Mouse (Mus musculus) liver, embryonic 13.5 days (tissue): Measurements from ENCODE around the gene Acvr1b. TPM values are rescaled to one million over a fixed set of nuclear protein-coding genes. Genes with fewer than 3 reads are reported as not detected.

Experiments
- ATAC-seq: fragments of 200-750 bp; cut with Nextera tagmentation; 2 replicates; pipeline ENCODE4 v1.8.0; 2017; ENCODE audit warnings: low read depth, mild to moderate bottlenecking, moderate number of reproducible peaks, moderate library complexity
- DNase-seq: peaks from one replicate; pipeline ENCODE4 v3.0.0; 2022
- H3K27ac ChIP-seq: fragments of 300-500 bp; sonication (generic); 2 replicates; pipeline ENCODE4 v1.5.1; 2015; ENCODE audit warnings: moderate library complexity, mild to moderate bottlenecking, inconsistent platforms
- H3K27me3 ChIP-seq: fragments of 300-500 bp; sonication (generic); 2 replicates; pipeline ENCODE4 v1.6.1; 2015; ENCODE audit warnings: mild to moderate bottlenecking, inconsistent platforms
- H3K36me3 ChIP-seq: fragments of 300-500 bp; sonication (generic); 2 replicates; pipeline ENCODE4 v1.6.1; 2015; ENCODE audit warnings: mild to moderate bottlenecking, inconsistent platforms
- H3K4me1 ChIP-seq: fragments of 300-500 bp; sonication (generic); replicated peaks from 2 replicates; pipeline ENCODE4 v1.6.1; 2015; ENCODE audit warnings: inconsistent platforms
- H3K4me2 ChIP-seq: fragments of 300-500 bp; sonication (generic); 2 replicates; pipeline ENCODE4 v1.6.1; 2015; ENCODE audit warnings: inconsistent platforms, mild to moderate bottlenecking, moderate library complexity
- H3K4me3 ChIP-seq: fragments of 300-500 bp; sonication (generic); replicated peaks from 2 replicates; pipeline ENCODE4 v1.5.1; 2015; ENCODE audit warnings: mild to moderate bottlenecking, inconsistent platforms
- H3K9ac ChIP-seq: fragments of 300-500 bp; sonication (generic); 2 replicates; pipeline ENCODE4 v1.6.1; 2015; ENCODE audit warnings: mild to moderate bottlenecking, inconsistent platforms
- H3K9me3 ChIP-seq: fragments of 300-500 bp; sonication (generic); replicated peaks from 2 replicates; pipeline ENCODE4 v1.6.1; 2016; ENCODE audit warnings: inconsistent platforms
- WGBS: fragments of 180-500 bp; shearing (Covaris S2); methylation state at CpG from one replicate; pipeline ENCODE4 v1.1.7; 2015; ENCODE audit not compliant: insufficient replicate concordance; 5-methylcytosine and 5-hydroxymethylcytosine counted together
- polyA plus RNA-seq: library from polyadenylated mRNA; unstranded; fragments of >200 nt; fragmentation: Nextera tagmentation; extraction: Ambion mirVana; gene quantifications from 2 replicates; pipeline ENCODE4 v1.2.1, GENCODE M21; 2015

Acvr1b gene
- polyA plus RNA-seq, 1 experiment from 2014 or later: 1.0 TPM

GRCm38 (mm10) chr15:101222897-101223482 is 49.1 kb downstream of the Acvr1b start:
- no peak overlapping the region for H3K9ac ChIP-seq
- no peak for ATAC-seq
- WGBS: 26% methylated on average over 13 of the region's 13 CpGs
- H3K9me3 ChIP-seq: no peaks in the 10 kb centered on the region
- H3K36me3 ChIP-seq: no peaks in the 10 kb centered on the region
- no peak overlapping the region for H3K4me2 ChIP-seq
- no peak overlapping the region for H3K27ac ChIP-seq
- H3K4me3 ChIP-seq: no peak overlapping the region
- H3K27me3 ChIP-seq: peaks cover 64% of the 10 kb centered on the region
- peaks cover 25% of the 10 kb centered on the region for H3K4me1 ChIP-seq
- DNase-seq: no peak

- Histone ChIP-seq H3K4me1 (peaks cover 25% of the 10 kb centered on the region), H3K4me2 (peak overlapping the region; percentile 76), H3K27me3 (peaks cover 64% of the 10 kb centered on the region), H3K4me3 (peak overlapping the region; percentile 62), H3K27ac (no peak overlapping the region), H3K9me3 (no peaks in the 10 kb centered on the region), H3K9ac (no peak overlapping the region), H3K36me3 (no peaks in the 10 kb centered on the region)
- ATAC-seq (no peak), DNase-seq (no peak)
- WGBS: 5% methylated on average over 5 of the region's 5 CpGs
Observed at GRCm38 (mm10) chr15:101223596-101223995, 49.7 kb downstream of the Acvr1b start.

- Histone ChIP-seq H3K27me3 (peaks cover 64% of the 10 kb centered on the region), H3K4me3 (peak within 1 kb of the TSS; percentile 62), H3K27ac (peak within 1 kb of the TSS; percentile 13; the same call in 1 of the 2 replicates), H3K9ac (peak within 1 kb of the TSS; percentile 59), H3K4me1 (peaks cover 28% of the 10 kb centered on the region), H3K4me2 (peak within 1 kb of the TSS; percentile 76), H3K9me3 (no peaks in the 10 kb centered on the region), H3K36me3 (no peaks in the 10 kb centered on the region)
- ATAC-seq (peak; percentile 68), DNase-seq (peak; percentile 55)
- under 1% methylated on average over 73 of the region's 77 CpGs for WGBS
Observed at GRCm38 (mm10) chr15:101224006-101224906, 50.4 kb downstream of the Acvr1b start, which contains the start of gene Grasp. Grasp (plus strand) TSS chr15:101224188.

GRCm38 (mm10) chr15:101224977-101225376 is 51.1 kb downstream of the Acvr1b start:
- DNase-seq (no peak), ATAC-seq (no peak)
- 7% methylated on average over 14 of the region's 14 CpGs for WGBS
- peaks cover 64% of the 10 kb centered on the region for H3K27me3 ChIP-seq
- H3K36me3 ChIP-seq: no peaks in the 10 kb centered on the region
- no peaks in the 10 kb centered on the region for H3K9me3 ChIP-seq
- peak overlapping the region; percentile 76 for H3K4me2 ChIP-seq
- H3K4me3 ChIP-seq: peak overlapping the region; percentile 62
- H3K9ac ChIP-seq: peak overlapping the region; percentile 59; the same call in 1 of the 2 replicates
- no peak overlapping the region for H3K27ac ChIP-seq
- H3K4me1 ChIP-seq: peaks cover 28% of the 10 kb centered on the region

GRCm38 (mm10) chr15:101227971-101228370 is 54.1 kb downstream of the Acvr1b start:
- no peak overlapping the region for H3K4me2 ChIP-seq
- peaks cover 21% of the 10 kb centered on the region for H3K4me1 ChIP-seq
- no peak for DNase-seq
- peaks cover 6% of the 10 kb centered on the region; the same call in 1 of the 2 replicates for H3K36me3 ChIP-seq
- peaks cover 45% of the 10 kb centered on the region for H3K27me3 ChIP-seq
- no peak for ATAC-seq
- H3K9me3 ChIP-seq: no peaks in the 10 kb centered on the region
- H3K4me3 ChIP-seq: no peak overlapping the region
- H3K9ac ChIP-seq: no peak overlapping the region
- H3K27ac ChIP-seq: peak overlapping the region; percentile 59; the same call in 1 of the 2 replicates
- 30% methylated on average over 7 of the region's 7 CpGs for WGBS

GRCm38 (mm10) chr15:101228866-101229590 is 55.2 kb downstream of the Acvr1b start:
- Histone ChIP-seq H3K27me3 (peaks cover 35% of the 10 kb centered on the region), H3K27ac (no peak overlapping the region), H3K4me3 (no peak overlapping the region), H3K9ac (no peak overlapping the region), H3K36me3 (peaks cover 6% of the 10 kb centered on the region; the same call in 1 of the 2 replicates), H3K4me2 (no peak overlapping the region), H3K4me1 (peaks cover 17% of the 10 kb centered on the region), H3K9me3 (no peaks in the 10 kb centered on the region)
- 74% methylated on average over 21 of the region's 21 CpGs for WGBS
- no peak for ATAC-seq
- no peak for DNase-seq

- H3K4me3 ChIP-seq: no peak overlapping the region
- no peak overlapping the region for H3K9ac ChIP-seq
- DNase-seq (no peak), ATAC-seq (no peak)
- H3K4me1 ChIP-seq: 0 out of 2 replicates have a peak, but pooled peaks cover 12% of the 10 kb centered on the region
- H3K27ac ChIP-seq: no peak overlapping the region
- WGBS: 83% methylated on average over 19 of the region's 19 CpGs
- H3K27me3 ChIP-seq: peaks cover 20% of the 10 kb centered on the region
- H3K4me2 ChIP-seq: no peak overlapping the region
- H3K36me3 ChIP-seq: peaks cover 6% of the 10 kb centered on the region; the same call in 1 of the 2 replicates
- no peaks in the 10 kb centered on the region for H3K9me3 ChIP-seq
Observed at GRCm38 (mm10) chr15:101230503-101230902, 56.6 kb downstream of the Acvr1b start.

GRCm38 (mm10) chr15:101230995-101231647 is 57.3 kb downstream of the Acvr1b start:
- 0 out of 2 replicates have a peak overlapping the region, but pooled peaks have one; percentile 24 for H3K4me2 ChIP-seq
- DNase-seq (no peak), ATAC-seq (no peak; the same call in 1 of the 2 replicates)
- H3K27ac ChIP-seq: no peak overlapping the region
- H3K9me3 ChIP-seq: no peaks in the 10 kb centered on the region
- 71% methylated on average over 23 of the region's 23 CpGs for WGBS
- peaks cover 16% of the 10 kb centered on the region for H3K27me3 ChIP-seq
- H3K9ac ChIP-seq: no peak overlapping the region
- no peak overlapping the region for H3K4me3 ChIP-seq
- H3K36me3 ChIP-seq: peaks cover 6% of the 10 kb centered on the region; the same call in 1 of the 2 replicates
- 0 out of 2 replicates have a peak, but pooled peaks cover 13% of the 10 kb centered on the region for H3K4me1 ChIP-seq

GRCm38 (mm10) chr15:101231648-101232180 is 57.8 kb downstream of the Acvr1b start:
- ATAC-seq: no peak
- Histone ChIP-seq H3K4me1 (0 out of 2 replicates have a peak, but pooled peaks cover 13% of the 10 kb centered on the region), H3K27ac (no peak overlapping the region), H3K9ac (no peak overlapping the region), H3K27me3 (peaks cover 12% of the 10 kb centered on the region), H3K4me2 (0 out of 2 replicates have a peak overlapping the region, but pooled peaks have one; percentile 24), H3K9me3 (no peaks in the 10 kb centered on the region), H3K4me3 (no peak overlapping the region), H3K36me3 (peaks cover 6% of the 10 kb centered on the region; the same call in 1 of the 2 replicates)
- 76% methylated on average over 56 of the region's 56 CpGs for WGBS
- DNase-seq: no peak

- ATAC-seq (no peak), DNase-seq (no peak)
- Histone ChIP-seq H3K9ac (no peak overlapping the region), H3K4me3 (no peak overlapping the region), H3K27me3 (peaks cover 4% of the 10 kb centered on the region; the same call in 1 of the 2 replicates), H3K4me1 (0 out of 2 replicates have a peak, but pooled peaks cover 13% of the 10 kb centered on the region), H3K9me3 (no peaks in the 10 kb centered on the region), H3K36me3 (peaks cover 6% of the 10 kb centered on the region; the same call in 1 of the 2 replicates), H3K27ac (no peak overlapping the region), H3K4me2 (no peak overlapping the region)
- WGBS: 53% methylated on average over 4 of the region's 4 CpGs
Observed at GRCm38 (mm10) chr15:101232607-101233006, 58.7 kb downstream of the Acvr1b start.
